Mouse (Mus musculus): ENCODE data around the gene Scn4b.

Gene Scn4b

GRCm38 (mm10) chr9:45188570-45189563 lies 50.7 kb downstream of the Scn4b start:
- CTCF ChIA-PET, result no interaction called here

DNA sequence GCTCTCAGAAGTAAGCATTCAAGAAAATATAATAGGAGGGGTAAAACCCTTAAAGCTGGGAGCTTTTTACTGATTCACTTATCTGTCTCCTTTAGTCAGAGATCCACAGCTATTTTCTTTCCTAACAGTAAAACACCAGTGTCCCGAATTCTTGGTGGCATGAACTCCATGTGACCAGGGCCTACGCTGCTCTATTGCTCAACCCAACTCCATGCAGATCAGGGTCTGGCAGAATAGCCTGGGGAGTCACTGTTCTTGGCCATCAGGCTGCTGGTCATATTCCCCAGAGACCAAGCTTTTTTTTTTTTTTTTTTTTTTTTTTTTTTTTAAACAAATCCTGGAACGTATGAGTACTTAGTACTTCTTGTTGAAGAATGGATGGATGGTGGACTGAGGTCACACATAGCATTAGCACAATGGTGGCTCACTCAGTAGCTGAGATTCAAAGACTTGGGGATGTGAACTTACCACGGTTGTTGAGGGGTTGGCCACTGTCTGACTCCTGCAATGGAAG lies 51.5 kb downstream of the Scn4b start:
- CTCF ChIA-PET, result no interaction called here

DNA sequence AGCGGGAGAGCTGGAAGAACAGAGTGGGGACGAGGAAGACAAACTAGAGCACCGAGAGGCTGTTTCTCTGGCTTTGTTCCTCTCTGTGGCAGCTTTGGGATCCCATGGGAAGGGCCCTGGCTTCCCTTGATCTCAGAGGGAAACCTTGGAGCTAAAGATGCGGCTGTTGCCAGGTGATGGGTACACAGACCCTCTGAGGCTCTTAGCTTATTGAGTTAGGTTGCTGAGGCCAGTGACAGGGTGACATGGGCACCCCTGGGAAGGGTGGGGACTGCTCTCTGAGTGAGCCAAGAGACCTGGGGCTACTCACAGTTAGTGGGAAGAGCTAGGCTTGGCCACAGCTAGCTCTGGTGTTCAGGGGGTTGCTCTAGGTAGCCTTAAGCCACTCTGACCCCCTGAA lies 57.3 kb downstream of the Scn4b start:
- CTCF ChIA-PET, result interaction anchor here (0.5 to 0.7 kb wide), 2 partner anchors 25 to 212 kb away, joined by 3 to 4 read pairs; no protein-coding TSS in a partner anchor

GRCm38 (mm10) chr9:45196125-45196830 lies 58.1 kb downstream of the Scn4b start:
- CTCF ChIA-PET, result interaction anchor here (0.5 kb wide), 1 partner anchor 52 kb away, joined by 5 read pairs; no protein-coding TSS in a partner anchor

GRCm38 (mm10) chr9:45197549-45197948 lies 59.4 kb downstream of the Scn4b start:
- CTCF ChIA-PET, result interaction anchor here (0.6 kb wide), 2 partner anchors 10 to 679 kb away, joined by 4 to 9 read pairs; no protein-coding TSS in a partner anchor

DNA sequence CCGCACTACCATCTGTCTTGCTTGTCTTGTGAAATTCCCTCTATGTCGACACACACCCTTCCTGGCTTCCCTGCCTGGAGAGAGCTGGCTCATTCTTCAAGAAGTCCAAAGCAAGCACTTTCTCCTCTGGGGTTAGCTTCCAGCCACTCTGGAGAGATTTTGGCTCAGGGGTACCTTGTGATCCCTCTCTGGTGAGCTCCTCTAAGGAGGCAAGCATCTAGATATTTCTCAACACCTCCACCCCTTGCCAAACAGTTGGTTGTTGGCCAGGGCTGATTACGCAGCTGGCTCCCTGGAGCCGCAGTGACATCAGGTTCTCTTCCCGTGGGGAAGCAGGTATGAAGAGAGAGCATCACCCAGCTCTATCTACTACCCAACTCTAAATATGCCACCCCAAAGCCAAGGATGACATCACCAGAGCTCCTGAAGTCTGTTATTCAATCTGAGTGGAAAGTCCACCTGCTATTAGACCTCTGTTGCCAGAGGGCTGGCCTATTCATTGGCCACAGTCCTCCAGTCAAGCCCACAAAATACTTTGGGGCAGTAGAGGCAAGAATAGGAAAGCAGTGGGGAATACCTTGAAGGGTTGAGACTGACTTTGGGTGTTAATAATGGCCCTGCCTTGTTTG lies 63.2 kb downstream of the Scn4b start:
- CTCF ChIA-PET, result no interaction called here

DNA sequence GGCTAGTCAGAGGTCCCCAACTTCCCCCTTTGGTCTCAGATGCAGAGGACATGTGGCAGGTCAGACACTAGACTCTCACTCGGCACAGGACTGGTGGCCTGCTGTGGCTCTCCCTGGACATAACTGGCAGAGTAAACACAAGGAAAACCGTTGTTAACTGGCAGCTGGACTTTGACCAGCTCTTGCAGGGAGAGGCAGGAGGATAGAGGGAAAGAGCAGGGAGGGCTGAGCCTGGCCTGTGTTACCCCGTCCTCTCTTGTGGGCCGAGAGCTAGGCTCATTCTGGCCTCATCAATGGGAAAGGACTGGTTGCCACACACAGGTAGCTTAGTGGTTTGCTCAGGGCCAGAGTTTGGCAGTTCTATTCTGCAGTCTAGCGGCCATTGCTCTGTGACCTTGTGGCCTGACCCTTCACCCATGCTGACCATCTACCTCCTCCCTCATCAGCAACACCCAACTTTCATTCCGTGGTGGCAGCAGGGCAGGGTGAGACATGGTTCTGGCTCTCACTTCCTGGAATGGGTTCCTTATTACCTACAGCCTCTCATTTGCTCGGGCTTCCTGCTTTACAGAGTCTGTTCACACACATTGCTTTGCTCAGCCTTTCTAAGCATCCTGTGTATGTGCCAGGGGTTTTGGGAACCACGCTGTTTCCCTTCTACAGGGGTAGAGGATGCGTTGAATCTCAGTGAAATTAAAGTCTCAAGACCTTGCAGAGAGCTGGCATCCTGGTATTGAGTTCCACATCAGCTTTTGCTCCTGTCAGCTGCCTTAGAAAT lies 64.0 kb downstream of the Scn4b start:
- CTCF ChIA-PET, result no interaction called here

All from spleen, embryonic (tissue).